Mouse (Mus musculus): ENCODE measurements around the gene Nfe2l2.
"Not testable (repeated sequence)": the region's sequence is repeated elsewhere in the genome, so short reads cannot be mapped to it uniquely, and the experiment has no call there.

Nfe2l2 gene

DNA sequence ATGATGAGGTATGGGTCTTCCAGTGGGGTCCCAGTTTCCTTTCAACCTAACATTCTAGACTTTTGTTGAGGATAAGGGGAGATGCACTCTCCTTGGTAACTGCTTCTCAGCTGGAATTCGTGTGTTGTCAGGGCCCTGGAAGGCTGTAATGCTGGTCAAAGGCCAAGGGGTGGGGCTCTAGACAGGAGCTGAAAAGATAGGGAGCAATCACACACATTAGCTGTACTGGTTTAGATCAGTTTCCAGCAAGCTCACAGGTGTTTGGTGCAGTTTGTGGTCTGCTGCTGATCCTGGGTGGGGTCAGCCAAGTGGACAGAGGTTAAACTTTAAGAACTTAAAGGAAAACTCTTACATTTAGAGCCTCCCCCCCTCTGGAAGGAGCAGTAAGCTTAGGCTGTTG, 3.0 kb upstream of the Nfe2l2 start:
- peak; percentile 43 for DNase-seq

DNA sequence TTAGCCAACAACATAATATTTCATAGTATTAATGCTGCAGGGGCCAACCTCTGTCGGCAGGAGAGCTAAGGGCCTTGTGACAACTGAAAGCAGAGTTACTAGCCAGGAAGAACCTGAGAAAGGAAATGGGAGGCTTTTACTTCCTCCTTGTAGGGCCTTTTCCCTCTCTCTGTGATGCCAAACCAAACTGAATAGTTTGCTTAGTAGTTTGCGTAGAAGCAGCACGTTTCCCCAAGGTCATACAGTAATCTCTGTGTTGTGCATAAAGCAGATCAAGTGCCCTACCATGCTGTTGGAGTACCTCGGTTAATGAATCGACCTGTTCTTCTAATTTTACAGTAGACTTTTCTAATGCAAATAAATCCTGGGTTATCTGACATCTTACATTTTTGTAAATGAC, 2.0 kb upstream of the Nfe2l2 start:
- DNase-seq, result no peak

DNA sequence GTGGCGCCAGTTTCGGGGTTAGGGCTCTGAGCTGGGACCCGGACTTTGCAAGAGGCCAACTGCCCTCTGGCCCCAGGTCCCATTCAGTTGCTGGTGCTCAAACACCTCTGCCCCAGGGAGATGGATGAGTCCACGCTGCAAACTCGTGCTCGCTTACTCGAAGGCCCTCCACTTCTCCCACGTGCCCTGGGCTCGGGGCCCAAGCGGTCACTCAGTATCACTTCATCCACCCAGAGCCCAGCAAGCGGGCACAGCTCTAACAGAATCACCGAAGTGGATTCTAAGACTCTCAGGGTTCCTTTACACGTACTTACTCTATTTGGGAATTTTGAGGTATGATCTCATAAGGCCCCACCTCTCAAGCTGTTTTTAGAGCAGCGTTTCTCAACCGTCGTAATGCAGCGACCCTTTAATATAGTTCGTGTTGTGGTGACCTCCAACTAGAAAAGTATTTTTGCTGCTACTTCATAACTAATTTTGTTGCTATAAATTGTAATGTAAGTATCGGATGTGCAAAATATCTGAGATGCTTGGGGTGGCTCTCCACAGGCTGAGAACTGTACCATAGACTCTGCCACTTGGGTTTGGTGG, 816 bp upstream of the Nfe2l2 start:
- DNase-seq, result peak; percentile 85

DNA sequence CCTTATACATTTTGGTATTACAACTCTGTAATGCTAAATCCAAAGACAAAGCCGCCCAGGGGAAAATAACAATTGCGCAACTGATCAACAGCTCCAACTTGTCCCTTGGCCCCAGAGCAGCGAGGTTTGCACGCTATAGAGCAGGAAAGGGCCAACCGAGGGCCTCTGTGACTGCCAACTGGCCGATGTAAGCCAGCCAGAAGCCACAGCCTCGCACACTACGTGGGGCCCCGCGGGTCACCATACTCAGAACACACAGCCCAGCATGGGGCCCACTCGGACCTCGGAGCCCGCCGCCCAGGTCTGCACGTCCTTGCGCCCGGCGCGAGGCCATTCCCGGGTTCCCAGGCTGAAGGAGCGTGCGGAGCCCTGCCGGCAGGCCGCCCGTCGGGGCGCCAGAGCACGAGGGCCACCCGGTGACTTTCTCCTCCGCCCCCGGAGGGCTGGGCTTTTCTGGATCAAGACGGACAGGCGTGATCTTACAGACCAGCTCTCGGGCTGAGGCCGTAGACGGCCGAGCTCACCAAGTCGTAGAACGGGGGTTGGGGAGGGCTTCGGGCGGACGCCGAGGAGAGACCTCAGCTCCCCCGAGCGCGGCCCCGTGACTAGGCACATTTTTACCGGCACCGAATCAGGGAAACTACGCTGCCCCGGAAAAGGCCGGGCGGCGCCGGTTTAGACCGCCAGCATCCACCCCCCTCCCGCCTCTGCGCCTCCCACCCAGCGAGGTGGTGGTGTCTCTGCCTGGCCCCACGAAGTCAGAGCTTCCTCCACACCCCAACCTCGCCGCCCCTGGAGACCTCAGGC, 863 bp downstream of the Nfe2l2 start:
- peak; percentile 96 for DNase-seq

DNA sequence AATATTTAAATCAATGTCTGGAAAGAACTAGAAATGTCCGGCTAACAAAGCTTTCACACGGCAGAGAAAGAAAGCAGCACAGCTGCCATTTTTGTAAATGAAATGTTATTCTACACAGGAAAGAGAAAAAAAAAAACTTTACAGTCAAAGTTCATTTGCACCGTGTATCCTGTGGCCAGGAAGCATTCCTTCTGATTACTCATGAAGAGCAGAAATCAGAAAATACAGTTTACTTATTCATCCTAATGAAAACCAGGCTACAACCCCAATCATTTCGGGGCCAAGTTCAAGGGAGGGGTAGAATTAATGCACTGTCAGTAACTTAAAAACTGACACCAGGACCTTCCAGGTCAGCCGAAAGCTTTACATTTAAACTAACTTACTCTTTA, 1.9 kb downstream of the Nfe2l2 start:
- peak; percentile 48 for DNase-seq

DNA sequence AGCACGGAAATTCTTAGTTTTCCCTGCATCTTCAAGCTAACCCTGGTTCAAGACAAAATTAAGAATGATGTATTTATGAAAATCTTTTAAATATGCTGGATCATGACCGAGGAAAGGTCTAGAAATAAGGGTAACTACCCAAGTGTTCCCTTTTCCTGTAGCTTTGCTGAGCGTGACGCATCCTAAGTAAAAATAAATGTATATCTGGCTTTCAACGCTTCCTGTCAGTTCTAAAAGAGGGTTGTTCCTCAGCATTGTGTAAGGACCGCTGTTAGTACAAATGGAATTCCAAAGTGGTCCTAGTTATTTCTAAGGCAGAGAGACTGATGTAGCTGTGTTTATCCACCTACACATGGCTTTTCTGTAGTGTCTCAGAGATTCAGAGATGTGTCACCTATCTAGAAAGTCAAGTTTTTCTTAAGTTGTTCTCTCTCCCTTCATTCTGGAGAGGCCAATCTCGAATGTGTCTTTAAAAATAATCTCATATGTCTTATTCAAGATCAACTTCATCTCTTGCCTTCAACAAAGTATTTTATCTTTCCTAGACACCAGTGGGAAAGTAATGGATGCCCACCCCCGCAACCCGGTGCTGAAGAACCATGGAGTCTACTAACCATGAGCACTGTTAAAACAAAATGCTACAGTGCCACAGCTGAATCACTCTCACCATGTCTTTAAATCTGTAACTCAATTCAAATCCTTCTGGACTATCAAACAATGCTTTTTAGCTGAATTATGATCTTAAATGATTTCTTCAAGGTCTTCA, 2.4 kb downstream of the Nfe2l2 start:
- DNase-seq, result no peak

DNA sequence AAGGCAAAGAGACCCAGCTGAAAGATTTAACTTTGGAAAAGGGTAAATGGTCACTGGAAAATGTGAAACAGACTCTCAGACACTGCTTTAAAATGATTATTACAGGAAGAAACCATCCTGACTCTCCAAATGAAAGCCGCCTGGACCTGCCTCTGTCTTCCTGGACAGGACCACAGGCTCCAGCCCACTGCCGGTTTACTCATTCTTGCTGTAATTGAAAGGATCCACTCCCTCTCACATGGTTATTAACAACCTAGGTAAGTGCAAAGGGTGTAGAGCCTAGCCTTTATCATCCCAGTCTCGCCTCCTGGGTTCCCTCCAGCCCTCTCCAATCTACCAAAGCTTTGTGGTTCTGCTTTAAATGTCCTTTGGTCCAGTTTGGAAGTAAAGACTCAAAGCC, 3.2 kb downstream of the Nfe2l2 start:
- DNase-seq, result no peak

DNA sequence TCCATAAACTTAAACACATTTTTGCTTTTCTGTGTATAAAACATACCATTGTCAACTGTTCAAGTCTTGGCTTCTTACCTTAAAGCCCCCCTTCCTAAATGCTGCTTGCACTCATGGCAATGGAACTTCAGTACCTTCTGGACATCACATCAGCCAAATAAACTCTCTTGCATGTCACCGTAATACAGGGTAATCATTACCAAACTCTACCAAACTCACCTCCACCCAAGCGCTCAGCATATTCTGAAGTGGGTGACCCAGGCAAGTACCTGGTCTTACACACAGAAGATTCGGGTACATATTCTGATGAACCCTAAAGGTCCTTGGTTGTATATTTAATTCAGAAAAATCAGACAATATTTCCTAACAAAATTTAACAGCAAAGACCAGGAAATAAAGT, 3.9 kb downstream of the Nfe2l2 start:
- no peak for DNase-seq

DNA sequence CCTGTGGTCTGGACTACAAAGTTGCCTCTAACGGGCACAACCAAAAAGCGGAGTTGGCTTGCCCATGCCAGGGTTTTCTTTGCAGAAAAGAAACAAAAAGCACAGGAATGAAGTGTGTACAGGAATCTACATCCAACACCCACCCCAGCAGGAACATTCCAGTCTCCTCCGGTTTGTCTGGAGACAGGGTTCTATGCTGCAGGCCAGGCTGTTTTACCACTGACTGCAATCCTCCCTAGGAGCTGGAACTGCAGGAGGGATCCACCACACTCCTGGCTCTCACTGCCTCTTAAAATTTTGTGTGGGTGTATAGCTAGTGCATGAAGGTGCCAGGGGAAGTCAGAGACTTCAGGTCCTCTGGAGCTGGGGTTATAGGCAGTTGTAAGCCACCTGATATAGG, 5.6 kb downstream of the Nfe2l2 start:
- no peak for DNase-seq

DNA sequence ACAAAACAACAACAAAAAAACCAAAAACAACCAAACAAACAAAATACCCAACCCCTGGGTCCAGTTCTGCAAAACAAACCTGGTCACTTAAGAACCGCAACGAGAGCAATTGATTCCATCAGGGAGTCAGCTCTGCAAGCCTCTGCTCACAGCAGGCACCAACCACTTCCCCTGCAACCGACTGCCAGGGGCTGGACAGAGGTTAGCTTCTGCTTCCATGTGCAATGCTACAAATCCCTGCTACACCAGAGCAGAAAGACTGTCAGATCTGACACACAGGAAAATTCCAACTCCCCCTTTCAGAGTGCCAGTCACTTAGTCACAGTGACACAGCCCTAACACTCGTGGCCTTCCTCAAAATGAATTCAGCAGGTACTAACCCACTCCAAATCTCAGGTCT, 6.4 kb downstream of the Nfe2l2 start:
- DNase-seq, result no peak

DNA sequence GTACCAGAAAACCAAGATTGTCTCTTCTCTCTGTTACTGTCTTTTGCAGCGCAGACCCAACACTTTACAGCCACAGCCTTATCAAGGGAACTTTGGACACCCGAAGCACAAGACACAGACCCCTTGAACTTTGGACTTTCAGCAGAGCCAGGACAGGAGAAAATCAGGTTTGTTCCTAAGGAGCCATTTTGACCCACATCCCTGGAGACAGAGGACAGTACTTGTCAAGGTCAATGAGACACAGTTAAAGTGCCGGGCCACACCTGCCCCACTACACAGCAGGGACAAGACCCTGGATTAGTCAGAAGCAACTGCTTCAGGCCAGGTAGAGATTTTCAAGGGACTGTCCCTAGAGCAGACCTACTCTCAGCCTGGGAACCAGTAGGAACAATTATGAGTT, 7.2 kb downstream of the Nfe2l2 start:
- peak; percentile 44 for DNase-seq

DNA sequence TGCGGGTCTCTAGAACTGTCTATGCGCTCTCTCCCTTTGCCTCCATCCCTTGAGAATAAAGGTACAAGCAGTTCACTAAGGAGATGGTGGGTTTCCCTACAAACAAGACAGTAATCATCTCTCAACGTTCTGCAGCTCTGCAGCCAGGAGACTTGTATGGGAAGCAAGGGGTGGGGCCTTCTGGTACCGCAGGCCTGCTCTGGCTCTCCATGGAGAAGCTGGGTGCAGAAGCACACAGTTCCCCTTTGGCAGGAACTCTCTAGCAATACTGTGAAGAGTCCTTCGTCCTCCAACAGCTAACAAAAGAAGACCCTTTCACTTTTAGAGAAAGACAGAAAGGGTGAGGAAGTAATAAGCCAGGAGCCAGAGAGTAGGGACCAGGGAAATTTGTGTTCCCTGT, 8.1 kb downstream of the Nfe2l2 start:
- DNase-seq, result no peak

DNA sequence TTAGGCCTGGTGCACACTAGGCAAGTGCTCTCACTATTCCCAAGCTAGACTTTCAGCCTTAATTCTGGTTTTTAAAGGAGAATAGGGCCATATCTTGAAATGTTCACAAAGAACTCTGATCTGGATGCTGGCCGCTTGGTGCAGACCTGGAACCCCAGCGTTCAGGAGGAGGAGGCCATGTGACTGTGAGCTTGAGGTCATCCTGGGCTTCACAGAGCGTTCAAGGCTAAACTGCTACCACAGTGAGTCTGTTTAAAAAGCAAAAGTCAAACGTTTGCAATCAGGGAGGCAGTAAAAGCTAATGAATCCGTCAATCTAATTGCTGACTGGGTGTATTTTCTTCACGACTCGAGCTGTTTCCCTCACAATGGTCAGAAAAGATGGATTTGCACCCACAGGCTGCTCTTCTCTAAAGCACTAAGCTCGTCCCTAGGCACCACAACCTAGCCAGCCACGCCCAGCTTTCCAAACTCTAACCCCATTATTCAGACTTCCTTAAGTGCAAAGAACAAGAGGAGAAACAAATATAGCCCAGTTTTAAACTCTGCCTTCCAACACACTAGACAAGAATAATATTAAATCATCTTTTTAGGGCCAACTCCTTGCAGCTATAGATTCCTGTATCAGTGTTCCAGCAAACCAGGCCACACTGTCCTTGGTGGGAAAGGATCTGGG, 8.6 kb downstream of the Nfe2l2 start:
- no peak for DNase-seq

DNA sequence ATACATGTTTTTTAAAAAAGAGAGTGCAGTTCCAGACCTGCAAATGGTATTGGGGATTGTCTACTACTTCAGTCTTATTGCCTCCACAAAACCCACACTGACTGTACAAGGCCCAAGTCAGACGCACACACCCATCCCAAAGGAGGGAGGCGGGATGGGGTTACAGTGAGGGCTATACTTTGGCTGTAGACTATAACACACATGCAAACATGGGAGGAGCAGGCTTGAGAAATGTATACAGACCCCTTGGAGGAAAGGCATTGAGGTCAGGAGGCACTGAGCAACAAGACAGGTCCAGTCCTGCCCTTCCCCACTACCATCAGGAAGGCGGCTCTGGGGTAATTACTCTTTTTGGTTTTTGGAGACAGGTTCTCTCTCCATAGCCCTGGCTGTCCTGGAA, 9.5 kb downstream of the Nfe2l2 start:
- not testable (repeated sequence) for DNase-seq

DNA sequence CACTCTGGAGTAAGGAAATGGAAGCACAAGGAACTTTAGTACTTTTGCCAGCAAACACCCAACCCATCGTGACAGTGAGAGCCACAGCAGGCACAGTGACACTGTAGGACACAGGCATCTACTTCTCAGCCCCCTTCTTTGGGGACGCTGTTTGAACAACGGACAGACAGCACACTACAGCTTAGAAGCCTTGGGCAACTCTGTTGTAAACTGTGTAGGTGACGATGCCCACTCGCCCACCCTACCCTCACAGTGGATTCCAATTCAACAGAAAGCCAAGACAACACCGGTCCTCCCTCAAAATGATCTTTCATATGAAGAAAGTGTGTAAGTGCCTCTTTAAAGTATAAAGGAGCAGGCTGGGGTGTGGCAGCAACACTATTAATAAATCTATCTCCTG, 12.1 kb downstream of the Nfe2l2 start:
- DNase-seq, result no peak

DNA sequence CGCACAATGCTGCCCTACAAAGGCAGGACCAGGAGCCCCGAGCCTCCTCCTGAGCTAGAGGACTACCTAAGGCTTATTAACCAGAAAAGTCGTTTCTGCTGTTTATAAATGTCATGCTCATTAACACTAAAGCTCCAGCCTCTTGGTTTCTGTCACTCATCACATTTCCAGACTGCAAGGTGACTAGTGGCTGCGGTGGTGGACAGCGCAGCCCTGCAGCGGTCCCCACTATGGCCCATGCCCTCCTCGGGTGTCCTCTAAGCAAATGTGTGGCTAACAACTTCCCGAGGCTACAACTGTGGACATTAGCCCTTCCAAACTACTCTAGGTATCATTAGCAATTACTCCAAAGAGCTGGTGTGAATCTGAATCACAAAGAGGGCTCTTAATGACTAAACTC, 13.1 kb downstream of the Nfe2l2 start:
- DNase-seq, result no peak

DNA sequence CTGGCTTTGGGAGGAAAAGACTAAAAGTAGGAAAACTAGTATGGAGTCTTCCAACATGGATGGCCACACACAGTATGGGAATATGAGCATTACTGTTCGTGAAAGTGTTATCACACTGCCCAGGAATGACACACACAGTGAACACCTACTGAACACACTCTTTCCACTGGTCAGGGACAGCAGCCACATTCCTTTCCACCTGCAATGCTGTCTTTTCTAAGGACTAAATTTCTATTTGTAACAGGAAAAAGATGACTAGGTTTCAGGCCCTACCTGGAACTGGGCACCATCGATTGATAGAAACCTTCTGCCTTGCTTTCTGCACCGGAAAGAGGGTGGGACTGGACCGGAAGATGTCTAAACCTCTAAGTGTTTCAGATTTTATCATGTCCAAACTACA, 13.8 kb downstream of the Nfe2l2 start:
- DNase-seq, result no peak

DNA sequence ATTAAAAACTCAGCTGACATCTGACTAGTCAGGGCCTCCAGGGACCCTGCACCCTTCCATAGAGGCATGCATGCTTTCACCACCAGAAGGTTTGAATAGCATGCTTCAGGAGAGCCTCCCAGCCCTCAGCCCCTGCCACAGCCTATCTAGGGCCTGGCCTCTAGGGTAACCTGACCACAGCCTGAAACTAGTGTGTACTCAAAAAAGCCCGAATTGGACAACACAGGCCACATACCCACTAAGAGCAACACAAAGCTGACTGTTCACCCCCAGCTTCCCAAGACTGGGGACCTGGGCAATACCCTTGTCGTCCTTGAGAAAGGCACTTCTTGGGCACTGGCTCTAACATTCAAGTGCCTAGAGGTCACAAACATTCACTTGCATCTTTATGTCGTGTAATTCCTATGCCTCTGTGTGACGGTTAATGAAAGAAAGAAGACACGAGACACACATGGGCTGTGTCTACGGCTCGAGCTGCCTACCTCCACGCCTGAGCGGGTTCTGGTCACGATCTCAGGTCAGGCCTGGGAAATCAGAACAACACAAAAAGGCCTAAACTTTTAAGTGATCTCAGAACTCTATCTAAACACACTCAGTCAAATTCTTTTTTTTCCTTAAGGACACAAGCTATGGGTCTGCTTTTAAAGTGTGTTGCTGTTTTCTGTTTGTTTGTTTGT, 14.8 kb downstream of the Nfe2l2 start:
- no peak for DNase-seq

DNA sequence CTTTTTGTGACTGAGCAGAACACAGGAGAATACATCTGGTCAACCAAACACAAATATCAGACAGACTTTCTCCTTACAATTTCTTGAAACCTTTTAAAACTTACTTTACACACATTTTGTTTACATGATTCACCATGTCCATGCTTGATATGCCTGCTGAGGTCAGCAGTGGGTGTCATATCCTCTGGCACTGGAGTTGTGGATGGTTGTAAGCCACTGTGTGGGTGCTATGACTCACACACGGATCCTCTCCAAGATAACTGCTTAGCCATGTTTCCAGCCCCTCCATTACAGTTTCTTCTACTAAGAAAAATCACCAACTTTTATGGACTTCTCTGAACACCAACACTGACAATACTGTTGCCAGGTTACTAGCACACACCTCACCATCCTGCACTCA, 15.5 kb downstream of the Nfe2l2 start:
- DNase-seq, result no peak

DNA sequence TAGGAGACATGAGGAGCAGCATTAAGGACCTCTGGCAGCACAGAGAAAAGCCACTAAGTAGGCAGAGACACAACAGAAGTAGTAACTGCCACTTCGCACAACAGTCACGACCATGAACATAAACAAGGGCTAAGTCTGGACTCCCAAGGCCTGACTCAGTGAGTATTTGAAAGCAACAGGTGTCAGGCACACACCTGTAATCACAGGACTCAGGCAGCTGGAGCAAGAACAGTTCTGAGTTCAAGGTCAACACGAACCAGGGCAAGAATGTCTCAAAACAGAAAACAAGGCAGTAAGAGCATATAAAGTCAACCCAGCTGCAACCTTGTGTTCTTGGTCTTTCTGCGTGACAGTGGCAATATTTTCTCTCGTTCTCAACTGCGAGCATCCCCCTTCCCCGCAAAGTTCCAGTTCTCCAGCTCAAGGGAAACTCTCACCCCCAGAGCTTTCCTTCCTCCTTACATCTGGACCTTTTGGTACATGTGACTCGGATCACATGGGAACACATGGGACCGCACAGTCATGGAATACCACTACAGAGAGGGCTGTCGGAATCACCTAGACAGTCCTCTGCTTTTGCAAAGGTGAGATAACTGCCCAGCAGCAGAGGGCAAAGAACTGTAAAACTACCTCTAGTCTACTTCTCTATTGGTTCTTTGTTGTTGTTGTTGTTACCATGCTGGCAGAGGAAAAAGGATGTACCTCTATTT, 17.2 kb downstream of the Nfe2l2 start:
- peak; percentile 52 for DNase-seq

DNA sequence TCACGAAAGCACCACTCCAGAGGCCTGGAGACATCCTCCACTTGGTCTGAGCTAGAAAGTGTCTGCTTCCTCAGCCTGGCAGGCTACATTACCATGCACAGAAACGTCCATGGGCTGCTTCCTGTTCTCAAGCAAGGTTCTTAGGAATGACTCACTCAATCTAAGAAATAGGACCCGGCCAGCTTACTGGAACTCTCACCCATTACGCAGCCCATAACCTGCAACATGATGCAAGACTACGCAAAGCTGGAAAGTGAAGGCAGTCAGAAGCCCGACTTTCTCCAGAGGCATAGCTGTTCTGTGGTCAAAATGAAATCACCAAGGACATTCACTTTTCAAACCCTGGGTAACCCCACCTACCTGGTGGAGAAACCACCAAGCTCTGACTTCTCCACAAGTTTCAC, 19.0 kb downstream of the Nfe2l2 start:
- no peak for DNase-seq

DNA sequence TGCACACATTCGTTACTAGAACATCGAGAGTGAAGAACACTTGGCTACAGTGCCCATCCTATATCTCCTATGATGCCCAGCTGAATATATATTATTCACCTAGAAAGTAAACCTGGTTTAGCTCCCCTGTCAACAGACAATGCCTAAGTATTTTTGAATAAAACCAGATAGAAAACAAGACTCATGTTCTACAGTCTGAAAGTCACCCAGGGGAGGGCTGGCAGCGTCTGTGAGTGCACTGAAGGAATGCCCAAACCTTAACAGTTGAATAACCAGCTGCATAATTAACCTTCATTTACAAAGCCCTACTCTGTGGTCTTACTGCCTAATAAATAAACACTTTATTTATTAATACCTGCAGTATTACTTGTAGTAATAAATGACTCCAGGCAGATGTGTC, 19.9 kb downstream of the Nfe2l2 start:
- no peak for DNase-seq

Data from kidney, adult 11 months (tissue).